Mouse (Mus musculus): Measurements from ENCODE around the gene Drosha. TPM values are rescaled to one million over a fixed set of nuclear protein-coding genes. Genes with fewer than 3 reads are reported as not detected.
A peak's percentile ranks its signal among the peaks of the same experiment; 100 is the strongest.

Drosha gene
- polyA plus RNA-seq, 1 experiment from 2014 or later, result 24.3 TPM

GRCm38 (mm10) chr15:12867269-12867668 is 42.7 kb downstream of the Drosha start:
- Histone ChIP-seq H3K9ac (no peak overlapping the region), H3K27ac (no peak overlapping the region), H3K27me3 (replicated peaks) (no peaks in the 10 kb centered on the region), H3K4me3 (no peak overlapping the region), H3K4me2 (no peak overlapping the region), H3K36me3 (peaks cover 74% of the 10 kb centered on the region), H3K9me3 (replicated peaks) (no peaks in the 10 kb centered on the region), H3K4me1 (0 out of 2 replicates have a peak, but pooled peaks cover 10% of the 10 kb centered on the region)
- ATAC-seq, result no peak
- WGBS (ENCODE audit: insufficient replicate concordance), result 62% methylated on average over 8 of the region's 8 CpGs

DNA sequence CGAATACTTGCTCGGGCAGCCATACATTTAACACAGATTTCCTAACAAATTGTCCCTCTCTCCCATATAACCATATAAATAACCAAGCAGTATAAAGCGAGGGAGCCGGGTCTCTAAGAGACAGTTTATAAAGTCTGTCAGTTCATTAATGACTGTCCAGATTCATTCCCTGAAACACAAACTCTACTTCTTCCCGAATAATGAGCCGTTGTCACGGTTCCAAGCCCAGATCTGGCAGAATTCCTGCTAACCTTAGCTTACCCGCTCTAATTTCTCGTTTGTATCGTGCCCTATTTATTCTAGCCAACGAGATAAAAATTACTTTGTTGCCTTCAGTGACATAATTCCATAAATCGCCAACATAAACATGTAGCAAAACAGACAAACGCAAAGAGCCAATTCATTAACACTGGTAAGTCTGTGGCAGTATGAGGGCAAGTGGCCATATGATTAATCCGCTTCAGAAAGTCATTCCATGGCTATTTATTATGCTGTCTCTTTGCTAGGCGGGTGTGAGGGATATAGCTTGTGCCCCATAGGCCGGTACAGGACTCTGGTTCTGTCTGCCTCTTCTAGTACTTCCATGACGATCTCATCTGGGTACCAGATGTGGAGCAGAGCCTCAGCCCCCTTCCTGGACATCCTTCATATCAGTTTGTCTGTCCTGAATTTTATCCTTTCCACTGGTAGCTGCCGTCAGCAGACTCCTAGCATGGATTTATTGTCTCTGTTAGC is 51.0 kb downstream of the Drosha start:
- Histone ChIP-seq H3K4me2 (no peak overlapping the region), H3K4me3 (no peak overlapping the region), H3K27ac (no peak overlapping the region), H3K27me3 (replicated peaks) (no peaks in the 10 kb centered on the region), H3K4me1 (no peaks in the 10 kb centered on the region), H3K9ac (no peak overlapping the region), H3K36me3 (peaks cover 74% of the 10 kb centered on the region), H3K9me3 (replicated peaks) (no peaks in the 10 kb centered on the region)
- 82% methylated on average over 18 of the region's 18 CpGs for WGBS (ENCODE audit: insufficient replicate concordance)
- no peak for ATAC-seq

DNA sequence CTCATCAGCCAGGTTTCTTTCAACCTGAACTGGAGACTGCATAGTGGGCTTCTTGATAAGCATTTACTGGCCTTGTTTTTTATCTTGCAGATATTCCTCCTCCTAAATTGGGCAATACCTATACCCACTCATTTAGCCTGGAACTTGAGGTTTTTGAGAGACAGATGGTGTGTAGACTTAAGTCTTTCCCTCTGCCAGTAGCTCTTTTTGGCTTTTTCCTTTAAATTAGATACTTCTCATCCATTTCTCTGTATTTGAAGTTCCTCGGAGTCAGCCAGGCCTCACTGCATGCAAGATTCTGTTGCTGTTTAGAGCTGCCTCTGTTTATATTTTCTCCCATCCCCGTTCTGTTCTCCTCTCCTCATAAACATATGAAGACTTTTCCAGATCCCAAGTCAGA is 51.7 kb downstream of the Drosha start:
- WGBS (ENCODE audit: insufficient replicate concordance), result 73% methylated on average over 2 of the region's 2 CpGs
- Histone ChIP-seq H3K36me3 (peaks cover 73% of the 10 kb centered on the region), H3K4me1 (no peaks in the 10 kb centered on the region), H3K27me3 (replicated peaks) (no peaks in the 10 kb centered on the region), H3K27ac (no peak overlapping the region; the same call in 1 of the 2 replicates), H3K4me3 (no peak overlapping the region), H3K4me2 (no peak overlapping the region), H3K9me3 (replicated peaks) (no peaks in the 10 kb centered on the region), H3K9ac (no peak overlapping the region)
- ATAC-seq, result no peak

DNA sequence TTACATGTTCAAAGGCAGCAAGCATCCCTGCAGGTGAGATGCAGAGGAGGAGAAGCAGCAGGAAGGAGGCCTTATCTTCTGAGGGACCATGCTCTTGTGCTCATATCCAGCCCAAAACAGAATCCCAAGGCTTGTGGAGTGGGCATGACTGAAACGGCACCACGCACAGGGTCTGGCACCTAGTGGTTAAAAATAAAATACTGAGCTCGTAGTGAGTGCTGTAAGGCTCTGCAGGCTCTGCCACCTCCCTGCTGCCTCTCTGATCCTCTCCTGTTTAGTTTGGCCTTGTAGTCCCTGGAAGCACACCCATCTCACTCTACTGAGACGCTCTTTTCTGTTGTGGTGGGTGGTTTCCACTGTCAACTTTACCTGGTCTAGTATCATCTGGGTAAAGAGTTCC is 52.3 kb downstream of the Drosha start:
- 89% methylated on average over 4 of the region's 4 CpGs for WGBS (ENCODE audit: insufficient replicate concordance)
- Histone ChIP-seq H3K36me3 (peaks cover 75% of the 10 kb centered on the region), H3K4me1 (no peaks in the 10 kb centered on the region), H3K9ac (no peak overlapping the region), H3K9me3 (replicated peaks) (no peaks in the 10 kb centered on the region), H3K4me2 (no peak overlapping the region), H3K27ac (no peak overlapping the region; the same call in 1 of the 2 replicates), H3K27me3 (replicated peaks) (no peaks in the 10 kb centered on the region), H3K4me3 (no peak overlapping the region)
- ATAC-seq, result no peak

DNA sequence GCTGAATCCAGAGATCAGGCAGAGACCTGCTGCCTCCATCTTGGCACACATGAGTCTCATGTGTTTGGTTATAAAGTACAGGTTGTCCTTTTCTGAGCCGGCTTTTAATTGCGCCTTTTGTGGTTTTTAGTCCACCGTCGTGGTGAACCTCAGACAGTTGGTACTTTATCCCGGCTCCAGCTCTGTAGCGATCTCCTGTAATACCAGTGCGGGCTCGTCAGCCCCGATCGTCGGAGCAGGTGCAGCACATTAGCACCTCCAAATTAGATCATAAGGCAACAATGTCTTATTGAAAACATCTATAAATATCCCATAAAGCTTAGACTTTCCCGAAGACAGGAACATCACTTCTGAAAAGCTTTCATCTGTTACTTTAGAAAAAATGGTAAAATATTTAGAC is 53.3 kb downstream of the Drosha start:
- H3K9ac ChIP-seq, result no peak overlapping the region
- ATAC-seq, result no peak
- no peak overlapping the region for H3K4me3 ChIP-seq
- no peak overlapping the region for H3K4me2 ChIP-seq
- peaks cover 85% of the 10 kb centered on the region for H3K36me3 ChIP-seq
- no peaks in the 10 kb centered on the region for H3K9me3 ChIP-seq (replicated peaks)
- H3K4me1 ChIP-seq, result no peaks in the 10 kb centered on the region
- WGBS (ENCODE audit: insufficient replicate concordance), result 85% methylated on average over 12 of the region's 12 CpGs
- no peak overlapping the region for H3K27ac ChIP-seq
- no peaks in the 10 kb centered on the region for H3K27me3 ChIP-seq (replicated peaks)

DNA sequence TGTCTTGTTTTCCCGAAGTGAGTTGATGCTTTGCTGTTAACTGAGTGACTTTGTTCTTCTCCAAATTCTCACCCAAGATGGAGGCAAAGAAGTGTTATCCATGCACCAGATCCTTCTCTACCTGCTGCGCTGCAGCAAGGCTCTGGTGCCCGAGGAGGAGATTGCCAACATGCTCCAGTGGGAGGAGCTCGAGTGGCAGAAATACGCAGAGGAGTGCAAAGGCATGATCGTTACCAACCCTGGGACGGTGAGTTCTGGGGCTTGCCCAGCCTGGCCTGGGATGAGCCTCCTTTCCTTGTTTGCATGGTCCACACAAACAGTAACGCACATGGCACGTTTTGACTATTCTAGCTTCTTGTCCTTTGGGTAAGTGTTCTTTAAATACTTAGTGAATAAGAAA is 54.0 kb downstream of the Drosha start:
- no peak overlapping the region for H3K9ac ChIP-seq
- ATAC-seq, result no peak
- no peaks in the 10 kb centered on the region for H3K9me3 ChIP-seq (replicated peaks)
- no peak overlapping the region for H3K4me2 ChIP-seq
- H3K4me1 ChIP-seq, result no peaks in the 10 kb centered on the region
- H3K4me3 ChIP-seq, result no peak overlapping the region
- H3K27me3 ChIP-seq (replicated peaks), result no peaks in the 10 kb centered on the region
- no peak overlapping the region for H3K27ac ChIP-seq
- peaks cover 89% of the 10 kb centered on the region for H3K36me3 ChIP-seq
- 87% methylated on average over 9 of the region's 9 CpGs for WGBS (ENCODE audit: insufficient replicate concordance)

DNA sequence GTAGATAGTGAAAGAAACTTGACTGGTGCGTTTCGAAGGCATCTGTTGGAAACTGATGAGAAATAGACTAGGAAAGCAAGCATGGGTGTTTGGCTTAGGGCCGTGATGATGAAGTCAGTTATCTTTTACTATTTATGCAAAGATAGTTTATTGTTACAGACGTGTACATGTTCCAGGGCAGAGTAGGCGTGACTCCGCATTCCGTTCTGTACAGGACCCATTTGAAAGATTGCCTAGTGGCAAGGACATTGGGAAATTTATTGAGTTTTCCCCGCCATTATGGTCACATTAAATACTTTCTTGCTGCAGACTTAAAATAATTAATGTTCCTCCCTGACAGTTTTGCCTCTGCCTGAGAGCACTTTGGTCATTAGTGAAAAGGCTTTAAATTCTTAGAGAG is 55.3 kb downstream of the Drosha start:
- ATAC-seq, result no peak
- no peaks in the 10 kb centered on the region for H3K9me3 ChIP-seq (replicated peaks)
- H3K27ac ChIP-seq, result no peak overlapping the region
- H3K36me3 ChIP-seq, result peaks cover 91% of the 10 kb centered on the region
- H3K27me3 ChIP-seq (replicated peaks), result no peaks in the 10 kb centered on the region
- no peaks in the 10 kb centered on the region for H3K4me1 ChIP-seq
- WGBS (ENCODE audit: insufficient replicate concordance), result 82% methylated on average over 8 of the region's 8 CpGs
- no peak overlapping the region for H3K4me3 ChIP-seq
- no peak overlapping the region for H3K4me2 ChIP-seq
- no peak overlapping the region for H3K9ac ChIP-seq

DNA sequence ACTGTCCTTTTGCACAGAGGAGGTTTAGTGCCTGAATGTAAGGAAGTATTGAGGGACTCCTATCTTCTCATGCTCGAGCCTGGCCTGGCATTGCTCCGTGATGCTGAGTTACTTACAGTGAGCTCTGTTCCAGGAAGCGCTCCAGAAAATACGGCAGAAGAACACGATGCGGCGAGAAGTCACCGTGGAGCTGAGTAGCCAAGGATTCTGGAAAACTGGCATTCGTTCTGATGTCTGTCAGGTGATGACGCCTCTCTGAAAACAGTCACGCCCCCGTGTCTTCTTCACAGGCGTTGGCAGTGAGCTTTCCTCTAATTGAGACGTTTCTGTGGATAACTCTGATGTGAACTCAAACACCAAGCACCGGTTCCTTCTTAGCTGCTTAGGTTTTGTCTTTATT is 60.2 kb downstream of the Drosha start:
- no peak overlapping the region for H3K9ac ChIP-seq
- no peak for ATAC-seq
- H3K4me2 ChIP-seq, result no peak overlapping the region
- H3K4me3 ChIP-seq, result no peak overlapping the region
- H3K36me3 ChIP-seq, result peaks cover 97% of the 10 kb centered on the region
- H3K27ac ChIP-seq, result no peak overlapping the region
- WGBS (ENCODE audit: insufficient replicate concordance), result 89% methylated on average over 15 of the region's 15 CpGs
- H3K9me3 ChIP-seq (replicated peaks), result no peaks in the 10 kb centered on the region
- H3K4me1 ChIP-seq, result no peaks in the 10 kb centered on the region
- no peaks in the 10 kb centered on the region for H3K27me3 ChIP-seq (replicated peaks)

DNA sequence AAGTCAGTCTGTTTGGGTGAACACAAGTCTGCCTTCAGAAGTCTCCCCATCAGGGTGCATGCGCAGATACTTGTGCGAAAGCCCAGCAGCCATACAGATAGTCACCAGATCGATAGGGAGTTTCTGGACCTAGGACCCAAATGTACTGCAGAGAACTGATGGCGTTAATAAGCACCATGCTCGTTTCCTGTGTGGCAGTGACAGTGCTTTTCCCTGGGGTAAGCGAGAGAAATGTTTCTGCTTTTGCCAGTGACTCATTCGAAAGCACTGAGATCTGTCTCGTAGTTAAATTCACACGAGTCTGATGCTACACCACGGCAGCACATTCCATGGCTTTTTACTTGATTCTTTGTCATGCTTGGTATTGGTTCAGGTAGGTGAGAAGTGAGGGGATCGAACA is 60.7 kb downstream of the Drosha start:
- Histone ChIP-seq H3K4me2 (no peak overlapping the region), H3K9me3 (replicated peaks) (no peaks in the 10 kb centered on the region), H3K4me3 (no peak overlapping the region), H3K36me3 (peaks cover 95% of the 10 kb centered on the region), H3K9ac (no peak overlapping the region), H3K4me1 (no peaks in the 10 kb centered on the region), H3K27me3 (replicated peaks) (no peaks in the 10 kb centered on the region), H3K27ac (no peak overlapping the region)
- ATAC-seq, result no peak
- WGBS (ENCODE audit: insufficient replicate concordance), result 90% methylated on average over 11 of the region's 11 CpGs

DNA sequence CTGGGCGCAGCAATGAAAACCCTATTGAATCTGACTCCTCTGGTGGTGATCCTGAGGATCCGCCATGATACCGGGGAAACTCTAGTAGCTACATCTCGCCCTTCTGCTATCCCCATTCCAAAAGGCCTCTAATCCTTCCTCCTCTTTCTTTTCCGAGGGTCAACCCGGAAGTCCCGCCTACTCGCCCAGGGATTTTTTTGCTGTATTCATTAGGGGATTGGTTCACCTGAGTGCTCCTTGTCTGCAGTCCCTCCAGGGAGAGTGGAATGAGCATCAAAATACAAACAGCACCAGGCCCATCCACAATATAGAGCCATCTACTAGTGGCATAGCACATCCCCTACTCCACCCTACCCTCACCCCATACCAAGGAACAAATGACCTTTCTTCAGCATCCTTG is 62.6 kb downstream of the Drosha start:
- Histone ChIP-seq H3K9me3 (replicated peaks) (no peaks in the 10 kb centered on the region), H3K27me3 (replicated peaks) (no peaks in the 10 kb centered on the region), H3K9ac (no peak overlapping the region), H3K27ac (no peak overlapping the region), H3K4me1 (no peaks in the 10 kb centered on the region), H3K4me2 (no peak overlapping the region), H3K36me3 (peaks cover 95% of the 10 kb centered on the region), H3K4me3 (no peak overlapping the region)
- ATAC-seq, result no peak
- WGBS (ENCODE audit: insufficient replicate concordance), result 82% methylated on average over 8 of the region's 8 CpGs

DNA sequence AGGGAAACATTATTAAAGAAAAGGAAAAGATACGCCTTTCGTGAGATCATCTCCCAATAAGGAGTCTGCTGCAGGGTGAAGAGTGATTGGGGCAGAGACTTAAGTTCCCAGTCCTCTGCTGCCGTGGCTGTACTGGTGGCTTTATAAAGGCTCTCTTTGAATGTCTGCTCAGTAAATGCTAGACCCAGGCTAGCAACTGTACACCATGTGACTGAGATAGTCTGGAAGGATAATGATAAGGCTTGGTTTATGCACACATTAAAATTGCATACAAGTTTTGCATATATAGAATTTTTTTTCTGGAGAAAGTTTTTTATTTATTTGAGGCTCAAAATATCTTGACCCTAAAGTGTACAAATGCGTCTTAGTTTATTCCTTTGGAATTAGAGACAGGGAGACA is 63.7 kb downstream of the Drosha start:
- WGBS (ENCODE audit: insufficient replicate concordance), result 82% methylated on average over 4 of the region's 4 CpGs
- no peaks in the 10 kb centered on the region for H3K4me1 ChIP-seq
- H3K9me3 ChIP-seq (replicated peaks), result no peaks in the 10 kb centered on the region
- no peak overlapping the region for H3K27ac ChIP-seq
- no peak overlapping the region for H3K4me2 ChIP-seq
- no peak for ATAC-seq
- no peak overlapping the region for H3K9ac ChIP-seq
- H3K36me3 ChIP-seq, result peaks cover 90% of the 10 kb centered on the region
- no peak overlapping the region for H3K4me3 ChIP-seq
- no peaks in the 10 kb centered on the region for H3K27me3 ChIP-seq (replicated peaks)

- H3K4me1 ChIP-seq, result peaks cover 10% of the 10 kb centered on the region
- 84% methylated on average over 11 of the region's 11 CpGs for WGBS (ENCODE audit: insufficient replicate concordance)
- peaks cover 89% of the 10 kb centered on the region for H3K36me3 ChIP-seq
- H3K4me2 ChIP-seq, result no peak overlapping the region
- no peak overlapping the region for H3K27ac ChIP-seq
- H3K4me3 ChIP-seq, result no peak overlapping the region
- H3K27me3 ChIP-seq (replicated peaks), result no peaks in the 10 kb centered on the region
- no peaks in the 10 kb centered on the region for H3K9me3 ChIP-seq (replicated peaks)
- no peak for ATAC-seq
- H3K9ac ChIP-seq, result no peak overlapping the region
Measured at GRCm38 (mm10) chr15:12889909-12890308, 65.3 kb downstream of the Drosha start.

DNA sequence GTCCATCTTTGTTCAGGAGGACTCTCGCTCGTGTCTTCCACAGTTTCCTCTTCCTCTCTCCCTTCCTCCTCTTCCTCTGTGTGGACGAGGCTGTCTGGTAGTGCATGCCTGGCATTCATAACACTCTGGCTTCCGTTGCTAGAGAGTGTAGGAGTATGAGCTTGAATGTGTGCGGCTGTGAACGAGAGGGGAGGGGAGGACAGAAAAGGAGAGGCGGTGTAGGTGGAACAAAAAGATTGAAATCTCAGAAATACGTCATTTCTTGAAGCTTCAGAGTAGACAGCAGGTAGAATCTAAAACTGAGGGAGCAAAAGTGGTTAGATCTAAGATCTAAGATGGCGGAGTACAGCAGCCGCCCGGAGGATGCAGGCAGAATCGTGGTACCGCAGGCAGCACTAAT is 70.8 kb downstream of the Drosha start:
- Histone ChIP-seq H3K4me3 (no peak overlapping the region), H3K4me1 (peaks cover 40% of the 10 kb centered on the region), H3K9ac (peak overlapping the region; percentile 35), H3K36me3 (peaks cover 84% of the 10 kb centered on the region), H3K27me3 (replicated peaks) (no peaks in the 10 kb centered on the region), H3K9me3 (replicated peaks) (peaks cover 4% of the 10 kb centered on the region; the same call in 1 of the 2 replicates), H3K27ac (peak overlapping the region; percentile 90), H3K4me2 (peak overlapping the region; percentile 62)
- WGBS (ENCODE audit: insufficient replicate concordance), result 73% methylated on average over 13 of the region's 13 CpGs
- ATAC-seq, result no peak

Measured in liver, embryonic 12.5 days (tissue).